Mouse (Mus musculus) heart, embryonic 15.5 days (tissue): Measurements from ENCODE around the gene Sumo3. TPM values are rescaled to one million over a fixed set of nuclear protein-coding genes. Genes with fewer than 3 reads are reported as not detected.

ENCODE experiments used
- ATAC-seq: fragments of 200-750 bp; cut with Nextera tagmentation; replicated peaks from 2 replicates; pipeline ENCODE4 v1.8.0; 2017; ENCODE audit warnings: low read depth, moderate TSS enrichment; ENCODE audit not compliant: insufficient number of reproducible peaks, insufficient read depth, low FRiP score
- H3K27ac ChIP-seq: fragments of 300-500 bp; sonication (generic); 2 replicates; pipeline ENCODE4 v1.5.1; 2015; ENCODE audit warnings: mild to moderate bottlenecking, inconsistent platforms
- H3K27me3 ChIP-seq: fragments of 300-500 bp; sonication (generic); 2 replicates; pipeline ENCODE4 v1.6.1; 2015; ENCODE audit warnings: inconsistent platforms
- H3K36me3 ChIP-seq: fragments of 300-500 bp; sonication (generic); 2 replicates; pipeline ENCODE4 v1.6.1; 2015; ENCODE audit warnings: mild to moderate bottlenecking, inconsistent platforms
- H3K4me1 ChIP-seq: fragments of 300-500 bp; sonication (generic); replicated peaks from 2 replicates; pipeline ENCODE4 v1.6.1; 2015; ENCODE audit warnings: inconsistent platforms
- H3K4me2 ChIP-seq: fragments of 300-500 bp; sonication (generic); 2 replicates; pipeline ENCODE4 v1.6.1; 2015; ENCODE audit warnings: inconsistent platforms, mild to moderate bottlenecking, moderate library complexity
- H3K4me3 ChIP-seq: fragments of 300-500 bp; sonication (generic); 2 replicates; pipeline ENCODE4 v1.5.1; 2015; ENCODE audit warnings: mild to moderate bottlenecking, inconsistent platforms
- H3K9ac ChIP-seq: fragments of 300-500 bp; sonication (generic); 2 replicates; pipeline ENCODE4 v1.6.1; 2015; ENCODE audit warnings: mild to moderate bottlenecking, inconsistent platforms
- H3K9me3 ChIP-seq: fragments of 300-500 bp; sonication (generic); replicated peaks from 2 replicates; pipeline ENCODE4 v1.6.1; 2016; ENCODE audit warnings: inconsistent platforms
- WGBS: fragments of 180-500 bp; shearing (Covaris S2); methylation state at CpG from one replicate; pipeline ENCODE4 v1.1.7; 2015; ENCODE audit warnings: mixed read lengths; 5-methylcytosine and 5-hydroxymethylcytosine counted together
- polyA plus RNA-seq: library from polyadenylated mRNA; unstranded; fragments of >200 nt; fragmentation: Nextera tagmentation; extraction: Ambion mirVana; gene quantifications from 2 replicates; pipeline ENCODE4 v1.2.1, GENCODE M21; 2015

The Sumo3 gene
- polyA plus RNA-seq, 1 experiment from 2014 or later, result 138 TPM

GRCm38 (mm10) chr10:77627497-77627896, 21.6 kb downstream of the Sumo3 start:
- WGBS, result 34% methylated on average over 2 of the region's 2 CpGs
- peak; percentile 54 for ATAC-seq
- Histone ChIP-seq H3K27me3 (no peaks in the 10 kb centered on the region), H3K4me1 (peaks cover 34% of the 10 kb centered on the region), H3K4me3 (no peak overlapping the region), H3K9me3 (no peaks in the 10 kb centered on the region), H3K4me2 (no peak overlapping the region), H3K9ac (no peak overlapping the region), H3K27ac (no peak overlapping the region), H3K36me3 (peaks cover 12% of the 10 kb centered on the region)

GRCm38 (mm10) chr10:77629163-77629562, 23.3 kb downstream of the Sumo3 start:
- peaks cover 30% of the 10 kb centered on the region for H3K4me1 ChIP-seq
- WGBS, result 84% methylated on average over 3 of the region's 3 CpGs
- no peak overlapping the region for H3K4me3 ChIP-seq
- no peak overlapping the region for H3K9ac ChIP-seq
- H3K36me3 ChIP-seq, result peaks cover 18% of the 10 kb centered on the region
- no peak overlapping the region for H3K27ac ChIP-seq
- H3K27me3 ChIP-seq, result no peaks in the 10 kb centered on the region
- H3K9me3 ChIP-seq, result no peaks in the 10 kb centered on the region
- ATAC-seq, result no peak
- H3K4me2 ChIP-seq, result no peak overlapping the region

- WGBS, result 96% methylated on average over 1 of the region's 1 CpGs
- H3K4me1 ChIP-seq, result peaks cover 29% of the 10 kb centered on the region
- no peaks in the 10 kb centered on the region for H3K27me3 ChIP-seq
- H3K9me3 ChIP-seq, result no peaks in the 10 kb centered on the region
- no peak overlapping the region for H3K4me3 ChIP-seq
- no peak for ATAC-seq
- H3K27ac ChIP-seq, result no peak overlapping the region
- peaks cover 18% of the 10 kb centered on the region for H3K36me3 ChIP-seq
- H3K9ac ChIP-seq, result no peak overlapping the region
- no peak overlapping the region for H3K4me2 ChIP-seq
Measured at GRCm38 (mm10) chr10:77629970-77630369, 24.1 kb downstream of the Sumo3 start.

- Histone ChIP-seq H3K9ac (no peak overlapping the region), H3K4me3 (no peak overlapping the region), H3K4me2 (no peak overlapping the region), H3K27me3 (no peaks in the 10 kb centered on the region), H3K27ac (peak overlapping the region; percentile 74), H3K36me3 (peaks cover 18% of the 10 kb centered on the region), H3K4me1 (peaks cover 50% of the 10 kb centered on the region), H3K9me3 (no peaks in the 10 kb centered on the region)
- no peak for ATAC-seq
- 74% methylated on average over 6 of the region's 6 CpGs for WGBS
Measured at GRCm38 (mm10) chr10:77634016-77634415, 28.1 kb downstream of the Sumo3 start.

GRCm38 (mm10) chr10:77634452-77635231, 28.7 kb downstream of the Sumo3 start:
- H3K4me3 ChIP-seq, result no peak overlapping the region
- 0 out of 2 replicates have a peak overlapping the region, but pooled peaks have one; percentile 10 for H3K4me2 ChIP-seq
- peaks cover 18% of the 10 kb centered on the region for H3K36me3 ChIP-seq
- peak; percentile 87 for ATAC-seq
- peak overlapping the region; percentile 74 for H3K27ac ChIP-seq
- H3K9me3 ChIP-seq, result no peaks in the 10 kb centered on the region
- no peak overlapping the region for H3K9ac ChIP-seq
- H3K27me3 ChIP-seq, result no peaks in the 10 kb centered on the region
- 30% methylated on average over 13 of the region's 13 CpGs for WGBS
- peaks cover 54% of the 10 kb centered on the region for H3K4me1 ChIP-seq

- 86% methylated on average over 7 of the region's 7 CpGs for WGBS
- peaks cover 54% of the 10 kb centered on the region for H3K4me1 ChIP-seq
Measured at GRCm38 (mm10) chr10:77636234-77636922, 30.5 kb downstream of the Sumo3 start.

GRCm38 (mm10) chr10:77638956-77639355, 33.1 kb downstream of the Sumo3 start:
- Histone ChIP-seq H3K9ac (no peak overlapping the region), H3K4me2 (no peak overlapping the region), H3K27me3 (no peaks in the 10 kb centered on the region), H3K36me3 (peaks cover 26% of the 10 kb centered on the region), H3K4me3 (no peak overlapping the region), H3K4me1 (peaks cover 47% of the 10 kb centered on the region), H3K27ac (peak overlapping the region; percentile 6), H3K9me3 (no peaks in the 10 kb centered on the region)
- 61% methylated on average over 6 of the region's 6 CpGs for WGBS
- no peak for ATAC-seq

More at GRCm38 (mm10) chr10:77636234-77636922, 30.5 kb downstream of the Sumo3 start:
- Histone ChIP-seq H3K4me3 (no peak overlapping the region), H3K27ac (no peak overlapping the region), H3K9me3 (no peaks in the 10 kb centered on the region), H3K4me2 (no peak overlapping the region), H3K9ac (no peak overlapping the region), H3K27me3 (no peaks in the 10 kb centered on the region), H3K36me3 (peaks cover 19% of the 10 kb centered on the region)
- ATAC-seq, result no peak

- no peak overlapping the region for H3K9ac ChIP-seq
- H3K27me3 ChIP-seq, result no peaks in the 10 kb centered on the region
- peaks cover 50% of the 10 kb centered on the region for H3K36me3 ChIP-seq
- no peaks in the 10 kb centered on the region for H3K9me3 ChIP-seq
- H3K4me2 ChIP-seq, result no peak overlapping the region
- H3K4me3 ChIP-seq, result no peak overlapping the region
- H3K4me1 ChIP-seq, result peaks cover 16% of the 10 kb centered on the region
- H3K27ac ChIP-seq, result no peak overlapping the region
- ATAC-seq, result no peak
- WGBS, result 58% methylated on average over 7 of the region's 7 CpGs
Measured at GRCm38 (mm10) chr10:77643160-77643559, 37.3 kb downstream of the Sumo3 start.

- no peak overlapping the region for H3K4me3 ChIP-seq
- H3K27me3 ChIP-seq, result no peaks in the 10 kb centered on the region
- H3K36me3 ChIP-seq, result peaks cover 50% of the 10 kb centered on the region
- ATAC-seq, result no peak
- H3K4me1 ChIP-seq, result peaks cover 3% of the 10 kb centered on the region
- no peak overlapping the region for H3K27ac ChIP-seq
- 87% methylated on average over 5 of the region's 5 CpGs for WGBS
- H3K4me2 ChIP-seq, result no peak overlapping the region
- H3K9me3 ChIP-seq, result no peaks in the 10 kb centered on the region
- no peak overlapping the region for H3K9ac ChIP-seq
Measured at GRCm38 (mm10) chr10:77645571-77645970, 39.7 kb downstream of the Sumo3 start.

GRCm38 (mm10) chr10:77647461-77647860, 41.6 kb downstream of the Sumo3 start:
- H3K27me3 ChIP-seq, result no peaks in the 10 kb centered on the region
- WGBS, result 50% methylated on average over 1 of the region's 1 CpGs

GRCm38 (mm10) chr10:77647901-77648300, 42.0 kb downstream of the Sumo3 start:
- Histone ChIP-seq H3K27ac (no peak overlapping the region), H3K4me3 (no peak overlapping the region), H3K36me3 (peaks cover 34% of the 10 kb centered on the region), H3K27me3 (no peaks in the 10 kb centered on the region), H3K9me3 (no peaks in the 10 kb centered on the region), H3K9ac (no peak overlapping the region), H3K4me2 (no peak overlapping the region), H3K4me1 (peaks cover 3% of the 10 kb centered on the region)
- ATAC-seq, result no peak
- 91% methylated on average over 8 of the region's 8 CpGs for WGBS

More at GRCm38 (mm10) chr10:77647461-77647860, 41.6 kb downstream of the Sumo3 start:
- Histone ChIP-seq H3K9me3 (no peaks in the 10 kb centered on the region), H3K4me3 (no peak overlapping the region), H3K4me1 (peaks cover 3% of the 10 kb centered on the region), H3K9ac (no peak overlapping the region), H3K36me3 (peaks cover 36% of the 10 kb centered on the region), H3K4me2 (no peak overlapping the region), H3K27ac (no peak overlapping the region)
- no peak for ATAC-seq
